Mouse (Mus musculus) embryonic fibroblast, embryonic 13.5 days (primary cell): ENCODE results near the gene Pold4.

Source experiments
- CTCF ChIP-seq: IDR thresholded peaks from 2 replicates; pipeline ENCODE4 v1.5.1; 2011; ENCODE audit warnings: mild to moderate bottlenecking, control low read depth, low read length, moderate library complexity, borderline replicate concordance; ENCODE audit not compliant: insufficient read depth
- POLR2A ChIP-seq: IDR thresholded peaks from 2 replicates; pipeline ENCODE4 v1.6.1; 2011; ENCODE audit warnings: low read depth, mild to moderate bottlenecking, control low read depth, low read length, moderate library complexity

- TF ChIP-seq POLR2A (no peak), CTCF (no peak)
These were observed 31.1 kb downstream of the Pold4 start for GRCm38 (mm10) chr19:4262756-4263155.
